Mouse (Mus musculus): ENCODE measurements around the gene Wdr53.

- TF ChIP-seq KAT2A (conservative IDR thresholded peaks at IDR 0.05; ENCODE audit: low read depth, low read length) = no peak
- no peak for TF ChIP-seq ZMIZ1 (IDR thresholded peaks at IDR 0.05; ENCODE audit: low read depth, low read length)
These were observed 35.6 kb downstream of the Wdr53 start for GRCm38 (mm10) chr16:32282608-32283007.

All from MEL (cell line).